Mouse (Mus musculus): ENCODE data around the gene E2f8.

- TF ChIP-seq CTCF (IDR thresholded peaks at IDR 0.05; ENCODE audit: low read depth) (no peak), EP300 (IDR thresholded peaks at IDR 0.05; ENCODE audit: low read depth) (no peak)
Observed at GRCm38 (mm10) chr7:48893093-48893492, 11.7 kb upstream of the E2f8 start.
